Mouse (Mus musculus): ENCODE results near the gene Nell2. TPM values are rescaled to one million over a fixed set of nuclear protein-coding genes. Genes with fewer than 3 reads are reported as not detected.

The Nell2 gene
- polyA plus RNA-seq, 2 experiments, result 0.20 TPM

- H3K9me3 ChIP-seq (ENCODE audit: control insufficient read depth, low read length), result no peaks in the 10 kb centered on the region
- H3K27me3 ChIP-seq (ENCODE audit: control insufficient read depth, insufficient read depth, low read length), result no peaks in the 10 kb centered on the region
- no peak overlapping the region for H3K4me3 ChIP-seq (ENCODE audit: insufficient read depth in 1 of 2, low read depth in 2 of 2, low read length in 2 of 2)
- H3K27ac ChIP-seq, result no peak overlapping the region
- 52% methylated on average over 4 of the region's 4 CpGs for WGBS (ENCODE audit: insufficient replicate concordance)
- no peak overlapping the region for H3K4me2 ChIP-seq (ENCODE audit: low read depth)
- H3K9ac ChIP-seq (replicated peaks), result no peak overlapping the region
- H3K36me3 ChIP-seq (replicated peaks; ENCODE audit: control insufficient read depth, insufficient read depth, low read depth), result no peaks in the 10 kb centered on the region
- H3K4me1 ChIP-seq (replicated peaks; ENCODE audit: control insufficient read depth in 2 of 2, insufficient read depth in 2 of 2, low read length in 1 of 2), result no peaks in the 10 kb centered on the region
- no peak for ATAC-seq (ENCODE audit: insufficient read depth)
- no peak for DNase-seq (ENCODE audit: low read depth in 3 of 3, low spot score in 3 of 3)
- no peak for TF ChIP-seq EP300 (IDR thresholded peaks at IDR 0.05; ENCODE audit: low read depth)
- TF ChIP-seq CTCF (IDR thresholded peaks at IDR 0.05; ENCODE audit: low read depth), result no peak
Observed at GRCm38 (mm10) chr15:95333229-95333628, 195.1 kb downstream of the Nell2 start.

DNA sequence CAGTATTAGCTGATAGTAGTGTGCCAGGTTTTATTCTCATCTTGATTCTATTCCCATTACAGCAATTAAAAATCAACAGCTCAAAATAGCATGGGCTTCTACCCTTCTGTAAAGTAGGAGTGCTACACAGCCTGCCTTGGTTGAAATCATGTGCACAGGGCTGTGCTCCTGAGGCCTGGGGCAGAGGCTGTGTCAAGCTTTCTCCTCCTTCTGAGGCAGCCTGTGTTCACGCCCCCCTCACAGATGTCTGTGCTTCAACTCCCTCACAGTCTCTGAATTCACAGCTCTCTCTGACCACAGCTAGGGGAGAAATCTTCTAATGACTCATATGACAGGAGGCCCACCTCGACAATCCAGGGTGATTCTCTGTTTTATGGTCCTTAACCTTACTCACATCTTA lies 197.4 kb downstream of the Nell2 start:
- Histone ChIP-seq H3K27me3 (ENCODE audit: control insufficient read depth, insufficient read depth, low read length) (no peaks in the 10 kb centered on the region), H3K9me3 (ENCODE audit: control insufficient read depth, low read length) (no peaks in the 10 kb centered on the region), H3K36me3 (replicated peaks; ENCODE audit: control insufficient read depth, insufficient read depth, low read depth) (no peaks in the 10 kb centered on the region), H3K4me3 (ENCODE audit: insufficient read depth in 1 of 2, low read depth in 2 of 2, low read length in 2 of 2) (no peak overlapping the region), H3K27ac (no peak overlapping the region), H3K4me2 (ENCODE audit: low read depth) (no peak overlapping the region), H3K9ac (replicated peaks) (no peak overlapping the region), H3K4me1 (replicated peaks; ENCODE audit: control insufficient read depth in 2 of 2, insufficient read depth in 2 of 2, low read length in 1 of 2) (no peaks in the 10 kb centered on the region)
- ATAC-seq (ENCODE audit: insufficient read depth) (no peak), DNase-seq (ENCODE audit: low read depth in 3 of 3, low spot score in 3 of 3) (no peak)
- WGBS (ENCODE audit: insufficient replicate concordance), result 46% methylated on average over 2 of the region's 2 CpGs
- no peak for TF ChIP-seq CTCF (IDR thresholded peaks at IDR 0.05; ENCODE audit: low read depth)
- no peak for TF ChIP-seq EP300 (IDR thresholded peaks at IDR 0.05; ENCODE audit: low read depth)

- H3K4me3 ChIP-seq (ENCODE audit: insufficient read depth in 1 of 2, low read depth in 2 of 2, low read length in 2 of 2), result no peak overlapping the region
- no peak overlapping the region for H3K4me2 ChIP-seq (ENCODE audit: low read depth)
- TF ChIP-seq EP300 (IDR thresholded peaks at IDR 0.05; ENCODE audit: low read depth) (no peak), CTCF (IDR thresholded peaks at IDR 0.05; ENCODE audit: low read depth) (no peak)
- H3K36me3 ChIP-seq (replicated peaks; ENCODE audit: control insufficient read depth, insufficient read depth, low read depth), result no peaks in the 10 kb centered on the region
- DNase-seq (ENCODE audit: low read depth in 3 of 3, low spot score in 3 of 3) (no peak), ATAC-seq (ENCODE audit: insufficient read depth) (no peak)
- no peaks in the 10 kb centered on the region for H3K9me3 ChIP-seq (ENCODE audit: control insufficient read depth, low read length)
- no peak overlapping the region for H3K9ac ChIP-seq (replicated peaks)
- no peak overlapping the region for H3K27ac ChIP-seq
- H3K4me1 ChIP-seq (replicated peaks; ENCODE audit: control insufficient read depth in 2 of 2, insufficient read depth in 2 of 2, low read length in 1 of 2), result no peaks in the 10 kb centered on the region
- no peaks in the 10 kb centered on the region for H3K27me3 ChIP-seq (ENCODE audit: control insufficient read depth, insufficient read depth, low read length)
- WGBS (ENCODE audit: insufficient replicate concordance), result 61% methylated on average over 2 of the region's 2 CpGs
Observed at GRCm38 (mm10) chr15:95322744-95323143, 205.6 kb downstream of the Nell2 start.

GRCm38 (mm10) chr15:95316626-95317025 lies 211.7 kb downstream of the Nell2 start:
- Histone ChIP-seq H3K27me3 (ENCODE audit: control insufficient read depth, insufficient read depth, low read length) (no peaks in the 10 kb centered on the region), H3K9me3 (ENCODE audit: control insufficient read depth, low read length) (no peaks in the 10 kb centered on the region), H3K4me3 (ENCODE audit: insufficient read depth in 1 of 2, low read depth in 2 of 2, low read length in 2 of 2) (no peak overlapping the region), H3K36me3 (replicated peaks; ENCODE audit: control insufficient read depth, insufficient read depth, low read depth) (no peaks in the 10 kb centered on the region), H3K27ac (no peak overlapping the region), H3K4me2 (ENCODE audit: low read depth) (no peak overlapping the region), H3K9ac (replicated peaks) (no peak overlapping the region), H3K4me1 (replicated peaks; ENCODE audit: control insufficient read depth in 2 of 2, insufficient read depth in 2 of 2, low read length in 1 of 2) (no peaks in the 10 kb centered on the region)
- TF ChIP-seq EP300 (IDR thresholded peaks at IDR 0.05; ENCODE audit: low read depth), result no peak
- no peak for TF ChIP-seq CTCF (IDR thresholded peaks at IDR 0.05; ENCODE audit: low read depth)
- no peak for ATAC-seq (ENCODE audit: insufficient read depth)
- DNase-seq (ENCODE audit: low read depth in 3 of 3, low spot score in 3 of 3), result no peak
- WGBS (ENCODE audit: insufficient replicate concordance), result 29% methylated on average over 4 of the region's 4 CpGs

GRCm38 (mm10) chr15:95314808-95315145 lies 213.6 kb downstream of the Nell2 start:
- WGBS (ENCODE audit: insufficient replicate concordance), result 70% methylated on average over 5 of the region's 5 CpGs
- no peaks in the 10 kb centered on the region for H3K36me3 ChIP-seq (replicated peaks; ENCODE audit: control insufficient read depth, insufficient read depth, low read depth)
- TF ChIP-seq EP300 (IDR thresholded peaks at IDR 0.05; ENCODE audit: low read depth), result no peak
- TF ChIP-seq CTCF (IDR thresholded peaks at IDR 0.05; ENCODE audit: low read depth), result no peak

More at GRCm38 (mm10) chr15:95314808-95315145, 213.6 kb downstream of the Nell2 start:
- no peak overlapping the region for H3K4me2 ChIP-seq (ENCODE audit: low read depth)
- no peak overlapping the region for H3K4me3 ChIP-seq (ENCODE audit: insufficient read depth in 1 of 2, low read depth in 2 of 2, low read length in 2 of 2)
- no peak for DNase-seq (ENCODE audit: low read depth in 3 of 3, low spot score in 3 of 3)
- H3K27ac ChIP-seq, result no peak overlapping the region
- no peaks in the 10 kb centered on the region for H3K9me3 ChIP-seq (ENCODE audit: control insufficient read depth, low read length)
- H3K27me3 ChIP-seq (ENCODE audit: control insufficient read depth, insufficient read depth, low read length), result no peaks in the 10 kb centered on the region
- H3K9ac ChIP-seq (replicated peaks), result no peak overlapping the region
- ATAC-seq (ENCODE audit: insufficient read depth), result no peak
- no peaks in the 10 kb centered on the region for H3K4me1 ChIP-seq (replicated peaks; ENCODE audit: control insufficient read depth in 2 of 2, insufficient read depth in 2 of 2, low read length in 1 of 2)
